Mouse (Mus musculus): ENCODE results near the gene Amd1.

DNA sequence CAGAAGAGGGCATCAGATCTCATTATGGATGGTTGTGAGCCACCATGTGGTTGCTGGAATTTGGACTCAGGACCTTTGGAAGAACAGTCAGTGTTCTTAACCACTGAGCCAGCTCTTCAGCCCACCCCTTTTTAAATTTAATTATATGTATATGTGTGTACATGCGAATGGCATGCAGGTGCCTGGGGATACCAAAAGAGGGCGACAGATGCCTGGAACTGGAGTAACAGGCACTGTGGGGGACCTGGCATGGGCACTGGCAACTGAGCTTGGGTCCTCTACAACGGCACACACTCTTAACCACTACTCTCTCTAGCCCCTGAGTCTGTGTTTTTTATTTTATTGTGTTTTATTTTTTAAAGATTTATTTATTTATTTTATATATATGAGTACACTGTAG, 37.1 kb downstream of the Amd1 start:
- TF ChIP-seq CTCF (conservative IDR thresholded peaks at IDR 0.05; ENCODE audit: insufficient read depth, insufficient read length, low read depth, low read length): no peak
- TF ChIP-seq POLR2A (IDR thresholded peaks at IDR 0.05; ENCODE audit: low read depth, low read length): no peak
